Mouse (Mus musculus) spleen, postnatal 36 days (tissue): ENCODE measurements around the gene Pde7b.

Source experiments
- DNase-seq, 2 experiments: peaks; one replicate each; pipeline ENCODE4 v3.0.0; 2022; ENCODE audit warnings: low spot score in 2 of 2, mixed read lengths in 1 of 2

The Pde7b gene

DNA sequence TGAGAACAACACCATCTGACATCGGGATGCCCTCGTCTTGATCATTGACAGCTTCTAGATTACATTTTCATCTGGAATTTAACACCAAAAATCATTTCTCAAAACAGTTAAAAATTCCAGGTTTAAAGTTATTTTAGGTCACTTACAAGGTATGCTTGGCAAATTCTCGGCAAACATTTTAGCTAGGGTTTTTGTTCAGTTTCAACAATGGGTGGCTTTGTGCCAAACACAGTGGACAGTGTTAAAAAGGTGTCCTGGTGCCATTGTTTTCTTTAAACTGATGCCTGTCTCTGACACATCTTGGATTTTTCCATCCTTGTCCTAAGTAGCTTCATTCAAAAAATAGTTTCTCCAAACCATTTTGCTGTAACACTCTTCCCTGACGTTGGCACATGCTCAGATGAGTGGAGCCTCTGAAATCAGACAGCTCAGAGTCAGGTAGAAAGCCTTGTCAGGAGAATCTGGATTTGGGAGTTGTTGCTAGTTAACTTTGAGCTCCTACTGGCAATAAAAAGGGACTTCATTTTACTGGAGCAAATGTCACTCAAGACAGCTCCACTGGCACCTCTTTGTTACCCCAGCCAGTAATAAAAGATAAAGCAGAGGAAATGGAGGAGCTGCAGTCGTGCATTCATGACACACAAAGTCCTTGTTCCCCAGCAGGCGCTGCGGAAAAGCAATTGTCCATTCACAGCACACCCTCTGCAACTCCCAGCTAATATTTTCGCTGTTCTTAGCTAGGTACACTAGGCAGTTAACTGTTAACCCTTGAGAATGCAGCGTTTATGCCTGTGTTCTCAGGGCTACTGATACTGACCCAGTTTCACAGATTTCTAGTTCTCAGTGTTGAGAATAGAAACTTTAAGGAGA lies 2.0 kb downstream of the Pde7b start:
- no peak for DNase-seq

- DNase-seq, result no peak
Observed at GRCm38 (mm10) chr10:20719201-20719600, 5.7 kb downstream of the Pde7b start.

- DNase-seq, result no peak
Observed at GRCm38 (mm10) chr10:20700633-20701032, 24.2 kb downstream of the Pde7b start.

- DNase-seq, result no peak
Observed at GRCm38 (mm10) chr10:20699874-20700273, 25.0 kb downstream of the Pde7b start.

DNA sequence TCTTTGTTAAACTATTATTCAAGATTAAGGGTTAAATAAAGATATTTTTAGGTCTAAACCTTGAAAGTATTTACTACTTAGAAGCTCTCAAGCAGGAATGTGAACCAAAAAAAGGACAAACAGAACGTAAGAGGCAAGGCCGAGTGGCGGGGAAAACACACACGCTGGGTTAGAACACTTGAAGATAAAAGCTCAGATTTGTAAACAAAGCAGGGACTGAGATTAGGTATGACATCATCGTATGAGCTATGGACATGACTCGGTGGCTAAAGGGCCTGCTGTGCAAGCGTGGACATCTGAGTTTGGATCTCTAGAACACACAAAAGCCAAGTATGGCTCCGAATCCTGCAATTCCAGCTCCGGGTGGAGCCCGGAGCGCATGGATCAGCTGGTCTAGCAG lies 29.2 kb downstream of the Pde7b start:
- DNase-seq, result no peak

DNA sequence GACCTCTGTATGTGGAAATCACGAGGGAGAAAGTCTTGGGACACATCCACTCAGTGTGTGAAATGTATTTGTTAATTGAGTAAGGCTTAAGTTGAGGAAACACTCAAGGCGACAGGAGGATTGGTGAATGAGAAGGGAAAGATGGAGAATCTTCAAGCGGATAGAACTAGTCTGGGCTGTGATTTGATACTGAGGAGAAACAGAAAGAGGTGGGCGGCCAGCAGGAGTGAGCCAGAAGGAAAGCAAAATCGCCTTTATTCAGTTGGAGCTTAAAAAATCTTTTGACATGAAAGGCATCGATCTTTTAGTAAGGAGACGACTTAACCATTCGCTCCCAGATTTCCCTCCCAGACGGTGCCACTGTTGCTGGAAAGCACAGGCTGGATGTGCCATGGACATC lies 34.9 kb downstream of the Pde7b start:
- DNase-seq, result no peak

DNA sequence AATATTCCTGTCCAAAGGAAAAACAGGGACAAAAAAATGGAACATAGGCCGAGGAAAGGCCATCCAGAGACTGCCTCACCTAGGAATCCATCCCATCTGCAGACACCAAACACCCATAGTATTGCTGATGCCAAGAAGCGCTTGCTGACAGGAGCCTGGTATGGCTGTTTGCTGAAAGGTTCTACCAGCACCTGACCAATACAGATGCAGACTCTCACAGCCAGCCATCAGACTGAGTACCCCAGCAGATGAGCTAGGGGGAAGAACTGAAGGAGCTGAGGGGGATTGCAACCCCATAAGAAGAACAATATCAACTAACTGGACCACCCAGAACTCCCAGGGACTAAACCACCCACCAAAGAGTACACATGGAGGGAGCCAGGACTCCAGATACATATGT lies 40.7 kb downstream of the Pde7b start:
- DNase-seq, result no peak

DNA sequence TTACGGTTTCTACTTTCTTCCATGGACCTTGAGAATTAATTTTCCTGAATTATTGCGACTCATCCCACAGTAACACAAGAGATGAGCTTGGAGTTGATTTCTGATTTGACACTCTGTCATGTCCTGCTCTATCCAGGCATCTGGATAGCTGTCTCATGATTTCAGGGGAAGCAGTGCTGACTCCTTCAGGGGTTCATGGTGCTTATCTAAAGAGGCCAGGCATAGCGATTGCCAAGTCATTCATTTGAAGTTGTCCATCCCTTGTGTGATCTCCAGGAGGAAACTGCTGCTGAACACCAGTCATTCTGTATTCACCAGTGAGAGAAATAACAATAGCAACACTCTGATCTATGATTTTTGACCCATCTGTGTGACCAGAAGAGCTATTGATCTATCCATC lies 43.9 kb downstream of the Pde7b start:
- no peak for DNase-seq

DNA sequence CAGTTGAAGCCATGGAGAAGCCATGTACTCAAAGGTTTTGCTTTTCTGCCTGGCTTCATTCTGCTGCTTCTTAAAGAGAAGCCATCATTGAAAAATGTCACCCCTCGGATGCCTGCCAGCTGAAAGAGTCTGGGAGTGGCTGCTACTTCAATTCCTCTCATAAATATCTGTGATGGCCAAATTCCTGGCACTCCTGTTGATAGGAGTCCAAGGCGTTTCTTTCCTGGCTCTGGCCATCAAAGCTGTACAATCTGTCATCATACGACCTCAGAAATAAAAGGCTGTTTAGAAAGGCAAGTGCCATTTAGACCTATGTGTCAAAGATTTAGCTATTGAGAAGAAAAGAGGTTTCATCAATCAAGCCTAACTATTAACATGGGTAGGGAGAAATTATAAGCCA lies 49.6 kb downstream of the Pde7b start:
- DNase-seq, result no peak

- no peak for DNase-seq
Observed at GRCm38 (mm10) chr10:20673798-20674197, 51.1 kb downstream of the Pde7b start.

- DNase-seq, result no peak
Observed at GRCm38 (mm10) chr10:20672591-20672990, 52.3 kb downstream of the Pde7b start.

DNA sequence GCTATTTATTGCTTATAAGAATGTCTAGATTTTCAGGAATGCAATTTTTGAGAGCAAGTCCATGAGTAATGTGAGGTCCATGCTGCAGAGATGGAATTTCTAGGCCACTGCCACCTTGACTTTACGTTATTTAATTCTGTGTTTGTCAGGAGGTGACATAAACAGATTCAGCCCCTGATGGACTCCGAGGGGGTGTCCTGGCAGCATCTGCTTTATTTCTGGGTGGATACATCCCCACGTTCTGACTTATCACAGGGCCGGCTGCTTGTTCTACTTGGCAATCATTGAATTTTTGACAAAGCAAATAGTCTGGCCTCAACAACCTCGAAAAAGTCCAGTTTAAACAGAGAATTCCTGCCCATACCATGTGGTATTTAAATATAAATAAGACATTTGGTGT lies 53.3 kb downstream of the Pde7b start:
- DNase-seq, result no peak

DNA sequence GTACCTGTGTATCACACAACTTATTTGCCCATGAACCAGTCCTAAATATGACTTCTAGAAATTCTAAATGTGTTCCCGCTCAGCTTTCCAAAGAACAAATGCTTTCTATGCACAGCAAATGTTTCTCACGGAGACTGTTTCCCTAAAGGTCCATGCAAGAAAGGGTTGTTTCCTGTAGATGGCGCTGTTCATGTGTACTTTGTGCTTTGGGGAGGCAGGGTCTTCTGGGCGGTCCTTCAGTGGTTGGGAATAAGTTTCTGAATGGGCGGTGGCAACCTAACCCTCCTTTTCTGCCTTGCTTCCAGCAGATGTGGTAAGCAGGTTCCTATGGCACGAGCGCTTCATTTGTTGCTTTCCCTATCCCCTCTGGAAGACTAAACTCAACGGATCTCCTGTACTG lies 54.3 kb downstream of the Pde7b start:
- no peak for DNase-seq

DNA sequence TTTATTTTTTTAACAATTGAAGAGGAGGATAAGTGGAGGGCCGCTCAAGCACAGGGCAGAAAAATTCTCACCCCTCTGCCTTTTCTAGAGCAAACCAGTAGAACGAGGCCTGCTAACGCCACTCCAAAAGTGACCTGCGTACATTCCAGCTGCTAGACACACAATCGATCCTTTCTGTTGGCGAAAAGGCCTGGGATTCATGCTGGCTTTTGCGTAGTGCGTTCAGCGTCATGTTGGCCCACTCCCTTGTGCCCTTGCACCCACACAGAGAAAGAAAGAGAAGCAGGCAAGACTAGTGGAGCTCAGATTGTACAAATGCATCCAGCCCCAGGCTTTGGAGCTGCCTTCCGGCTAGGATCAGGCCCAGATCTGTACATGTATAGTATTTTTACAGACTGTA lies 55.4 kb downstream of the Pde7b start:
- no peak for DNase-seq

GRCm38 (mm10) chr10:20668577-20668976 lies 56.3 kb downstream of the Pde7b start:
- no peak for DNase-seq

DNA sequence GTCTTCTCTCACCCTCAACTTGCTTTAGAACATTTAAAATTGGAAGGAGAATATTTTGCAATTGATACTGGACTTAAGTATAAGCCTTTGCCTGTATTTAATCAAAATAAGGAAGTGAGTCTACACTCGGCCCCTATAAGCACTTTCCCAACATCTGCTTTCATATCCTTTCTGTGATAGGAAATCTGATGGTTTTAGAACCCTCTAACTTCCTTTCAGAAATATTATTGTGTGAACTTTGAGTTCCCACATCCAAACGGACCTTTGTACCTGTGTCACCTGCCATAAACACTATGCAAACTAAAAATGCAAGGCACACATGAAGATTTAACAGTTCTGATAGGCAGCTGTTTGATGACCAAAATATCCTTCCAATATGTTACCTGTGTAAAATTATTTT lies 58.2 kb downstream of the Pde7b start:
- DNase-seq, result no peak

- DNase-seq, result peak; percentile 25 to 32
Observed at GRCm38 (mm10) chr10:20662951-20663350, 61.9 kb downstream of the Pde7b start.

DNA sequence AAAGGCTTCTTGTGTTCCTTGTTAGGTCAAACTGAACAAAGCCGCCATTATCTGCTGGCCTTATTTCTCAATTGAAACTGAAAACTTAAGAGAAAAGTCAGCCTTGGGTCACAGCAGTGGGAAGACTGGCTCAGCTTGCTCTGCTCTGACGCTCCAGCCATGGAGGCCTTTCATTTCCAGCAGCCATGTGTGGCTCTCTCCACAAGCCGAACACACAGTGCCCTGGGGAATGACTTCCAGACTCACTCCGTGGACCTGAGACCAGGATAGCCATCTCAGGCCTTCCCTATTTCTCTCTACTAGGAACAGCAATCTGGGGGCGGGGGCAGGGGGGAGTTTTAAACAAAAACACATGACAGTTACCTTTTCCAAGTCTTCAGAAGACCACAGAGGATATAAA lies 63.2 kb downstream of the Pde7b start:
- DNase-seq, result no peak

DNA sequence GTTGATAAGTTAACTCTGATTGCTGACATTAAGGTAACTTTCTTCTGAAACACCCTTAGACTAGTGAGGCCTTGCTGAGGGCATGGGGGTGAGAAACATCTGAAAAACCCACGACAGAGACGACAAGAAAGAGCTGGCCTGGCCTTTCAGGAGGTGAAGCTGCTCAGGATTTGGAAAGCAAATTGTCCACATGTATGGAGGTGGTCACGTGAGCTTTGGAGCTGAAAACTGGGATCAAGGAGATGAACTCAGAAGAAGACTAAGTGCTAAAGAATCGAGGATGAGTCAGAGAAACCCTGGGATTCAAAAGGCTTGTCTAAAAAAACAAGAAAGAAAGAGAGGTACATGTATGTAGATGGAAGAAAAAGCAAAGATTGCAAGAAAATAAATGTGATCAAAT lies 65.2 kb downstream of the Pde7b start:
- no peak for DNase-seq

DNA sequence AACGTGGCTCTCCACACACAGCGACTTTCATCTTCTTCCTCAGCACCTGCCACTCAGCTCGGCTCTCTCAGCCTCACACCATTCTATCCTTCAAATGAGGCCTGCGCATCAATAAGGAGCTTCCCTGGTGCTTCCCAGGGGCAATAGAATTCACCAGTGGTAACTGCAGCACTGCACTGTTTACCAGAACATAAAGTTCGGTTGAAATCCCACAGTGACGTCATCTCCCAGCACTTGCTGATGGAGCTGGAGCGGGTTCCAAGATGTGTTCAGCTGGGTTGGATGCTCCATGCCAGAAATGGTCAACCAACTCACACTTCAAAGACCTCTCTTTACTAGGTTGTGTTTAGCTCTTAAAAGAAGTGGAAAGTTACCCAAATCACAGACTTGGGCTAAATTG lies 65.6 kb downstream of the Pde7b start:
- DNase-seq, result no peak

- no peak for DNase-seq
Observed at GRCm38 (mm10) chr10:20658716-20659115, 66.2 kb downstream of the Pde7b start.

GRCm38 (mm10) chr10:20657316-20658081 lies 67.4 kb downstream of the Pde7b start:
- DNase-seq, result no peak

- no peak for DNase-seq
Observed at GRCm38 (mm10) chr10:20654590-20654989, 70.3 kb downstream of the Pde7b start.
